Mouse (Mus musculus): ENCODE measurements around the gene Olfr656. TPM values are rescaled to one million over a fixed set of nuclear protein-coding genes. Genes with fewer than 3 reads are reported as not detected.

The Olfr656 gene
- polyA plus RNA-seq, 1 experiment from 2014 or later = not detected

- Histone ChIP-seq H3K4me1 (ENCODE audit: insufficient read depth, low read length) (no peaks in the 10 kb centered on the region), H3K4me3 (ENCODE audit: low read length) (peak within 1 kb of the TSS; percentile 26), H3K9me3 (ENCODE audit: low read length) (no peaks in the 10 kb centered on the region), H3K4me2 (replicated peaks; ENCODE audit: low read depth, low read length) (peak within 1 kb of the TSS; percentile 51), H3K27ac (ENCODE audit: low read length) (no peak within 1 kb of the TSS), H3K27me3 (ENCODE audit: insufficient read depth, low read length) (no peaks in the 10 kb centered on the region), H3K9ac (replicated peaks; ENCODE audit: low read length) (no peak within 1 kb of the TSS), H3K36me3 (ENCODE audit: insufficient read depth, low read length) (no peaks in the 10 kb centered on the region)
- WGBS = 23% methylated on average over 22 of the region's 22 CpGs
- peak; percentile 97 for ATAC-seq (ENCODE audit: low FRiP score, low TSS enrichment)
Observed at GRCm38 (mm10) chr7:104646841-104647482, 33.2 kb downstream of the Olfr656 start, which contains the start of gene Olfr658. Gene Olfr658, minus strand, starts transcription at chr7:104647305.

- Histone ChIP-seq H3K9ac (replicated peaks; ENCODE audit: low read length) (no peak within 1 kb of the TSS), H3K4me1 (ENCODE audit: insufficient read depth, low read length) (no peaks in the 10 kb centered on the region), H3K27ac (ENCODE audit: low read length) (no peak within 1 kb of the TSS), H3K9me3 (ENCODE audit: low read length) (no peaks in the 10 kb centered on the region), H3K27me3 (ENCODE audit: insufficient read depth, low read length) (no peaks in the 10 kb centered on the region), H3K4me2 (replicated peaks; ENCODE audit: low read depth, low read length) (no peak within 1 kb of the TSS), H3K4me3 (ENCODE audit: low read length) (no peak within 1 kb of the TSS), H3K36me3 (ENCODE audit: insufficient read depth, low read length) (no peaks in the 10 kb centered on the region)
- WGBS = 84% methylated on average over 3 of the region's 3 CpGs
- ATAC-seq (ENCODE audit: low FRiP score, low TSS enrichment) = no peak
Observed at GRCm38 (mm10) chr7:104666453-104666852, 52.7 kb downstream of the Olfr656 start, which contains the start of gene Olfr659. Gene Olfr659, plus strand, starts transcription at chr7:104666753.

Other genes with a start within 250 kb of the Olfr656 start
- 0.09 and 0.12 TPM in 2 replicates for gene Trim30b, start 244.1 kb upstream of the Olfr656 start, polyA plus RNA-seq (2015; fragmentation: Nextera tagmentation; extraction: Ambion mirVana)
- 0.13 and 0.21 TPM in 2 replicates for gene Trim30c, start 213.1 kb upstream of the Olfr656 start, polyA plus RNA-seq (2015; fragmentation: Nextera tagmentation; extraction: Ambion mirVana)
- gene Trim30a, start 148.8 kb upstream of the Olfr656 start, polyA plus RNA-seq (2015; fragmentation: Nextera tagmentation; extraction: Ambion mirVana) = 1.2 and 1.5 TPM in 2 replicates
- 0.35 and 0.42 TPM in 2 replicates for gene Trim30d, start 106.1 kb upstream of the Olfr656 start, polyA plus RNA-seq (2015; fragmentation: Nextera tagmentation; extraction: Ambion mirVana)
- gene Olfr651, start 63.8 kb upstream of the Olfr656 start, polyA plus RNA-seq (2015; fragmentation: Nextera tagmentation; extraction: Ambion mirVana) = not detected in 2 replicates
- gene Olfr652, start 53.1 kb upstream of the Olfr656 start, polyA plus RNA-seq (2015; fragmentation: Nextera tagmentation; extraction: Ambion mirVana) = not detected in 2 replicates
- gene Olfr653, start 36.6 kb upstream of the Olfr656 start, polyA plus RNA-seq (2015; fragmentation: Nextera tagmentation; extraction: Ambion mirVana) = not detected in 2 replicates
- gene Olfr654, start 26.9 kb upstream of the Olfr656 start, polyA plus RNA-seq (2015; fragmentation: Nextera tagmentation; extraction: Ambion mirVana) = not detected in 2 replicates
- gene Olfr655, start 12.2 kb upstream of the Olfr656 start, polyA plus RNA-seq (2015; fragmentation: Nextera tagmentation; extraction: Ambion mirVana) = not detected in 2 replicates
- not detected in 2 replicates for gene Olfr657, start 10.8 kb downstream of the Olfr656 start, polyA plus RNA-seq (2015; fragmentation: Nextera tagmentation; extraction: Ambion mirVana)
- gene Olfr658, start 33.4 kb downstream of the Olfr656 start, polyA plus RNA-seq (2015; fragmentation: Nextera tagmentation; extraction: Ambion mirVana) = not detected in 2 replicates
- gene Olfr659, start 52.8 kb downstream of the Olfr656 start, polyA plus RNA-seq (2015; fragmentation: Nextera tagmentation; extraction: Ambion mirVana) = not detected in 2 replicates
- gene Olfr661, start 72.5 kb downstream of the Olfr656 start, polyA plus RNA-seq (2015; fragmentation: Nextera tagmentation; extraction: Ambion mirVana) = not detected in 2 replicates
- not detected in 2 replicates for gene Usp17le, start 163.5 kb downstream of the Olfr656 start, polyA plus RNA-seq (2015; fragmentation: Nextera tagmentation; extraction: Ambion mirVana)
- not detected in 2 replicates for gene Usp17lb, start 228.6 kb downstream of the Olfr656 start, polyA plus RNA-seq (2015; fragmentation: Nextera tagmentation; extraction: Ambion mirVana)
- gene Usp17la, start 243.1 kb downstream of the Olfr656 start, polyA plus RNA-seq (2015; fragmentation: Nextera tagmentation; extraction: Ambion mirVana) = not detected in 2 replicates